Mouse (Mus musculus) spleen, adult 2 months (tissue): Measurements from ENCODE around the gene Fpgs. TPM values are rescaled to one million over a fixed set of nuclear protein-coding genes. Genes with fewer than 3 reads are reported as not detected.

Experiments used
- DNase-seq, 2 experiments: peaks; one replicate each; pipeline versions ENCODE4 v3.0.0 to v3.0.0-alpha.2; 2012 to 2021; ENCODE audit warnings: low spot score in 2 of 2, low read depth in 1 of 2
- H3K27ac ChIP-seq: fragments of 200-500 bp; 2 replicates; pipeline ENCODE4 v1.5.1; 2012; ENCODE audit warnings: low read length, inconsistent platforms; ENCODE audit not compliant: insufficient read depth
- H3K27me3 ChIP-seq: fragments of 200-500 bp; 2 replicates; pipeline ENCODE4 v1.6.1; 2012; ENCODE audit warnings: mild to moderate bottlenecking, moderate library complexity, low read length, inconsistent platforms; ENCODE audit not compliant: control insufficient read depth, insufficient read depth
- H3K36me3 ChIP-seq: fragments of 200-500 bp; 2 replicates; pipeline ENCODE4 v1.6.1; 2012; ENCODE audit warnings: mild to moderate bottlenecking, low read length, inconsistent platforms; ENCODE audit not compliant: control insufficient read depth, insufficient read depth
- H3K4me1 ChIP-seq: fragments of 200-500 bp; 2 replicates; pipeline ENCODE4 v1.6.1; 2011; ENCODE audit warnings: inconsistent platforms; ENCODE audit not compliant: control insufficient read depth, insufficient read depth, insufficient read length
- H3K4me3 ChIP-seq: fragments of 200-500 bp; 2 replicates; pipeline ENCODE4 v1.5.1; 2011; ENCODE audit warnings: mild to moderate bottlenecking, inconsistent platforms; ENCODE audit not compliant: insufficient read depth, insufficient read length; ENCODE audit errors: extremely low read depth
- CTCF ChIP-seq: fragments of 200-500 bp; IDR thresholded peaks from 2 replicates; pipeline ENCODE4 v1.5.1; 2011; ENCODE audit warnings: mild to moderate bottlenecking, inconsistent platforms; ENCODE audit not compliant: insufficient read depth, insufficient read length, insufficient replicate concordance; ENCODE audit errors: extremely low read depth
- POLR2A ChIP-seq: fragments of 200-500 bp; IDR thresholded peaks from 2 replicates; pipeline ENCODE4 v1.6.1; 2011; ENCODE audit warnings: low read depth, low read length, inconsistent platforms
- WGBS: fragments of 180-500 bp; shearing (Covaris S2); methylation state at CpG from one replicate; pipeline ENCODE4 v1.1.7; 2018; 5-methylcytosine and 5-hydroxymethylcytosine counted together
- polyA plus RNA-seq: library from polyadenylated mRNA; depleted of rRNA; stranded (reverse); fragments of >200 nt; gene quantifications from 2 replicates; pipeline ENCODE4 v1.2.3, GENCODE M21; 2012

The Fpgs gene
- polyA plus RNA-seq, 1 experiment = 34.5 TPM

GRCm38 (mm10) chr2:32727435-32727834, 23.5 kb upstream of the Fpgs start:
- TF ChIP-seq CTCF (no peak), POLR2A (no peak)
- H3K4me1 ChIP-seq = peaks cover 24% of the 10 kb centered on the region; the same call in 1 of the 2 replicates
- WGBS = 6% methylated on average over 16 of the region's 16 CpGs
- H3K27me3 ChIP-seq = no peaks in the 10 kb centered on the region
- H3K4me3 ChIP-seq = peak overlapping the region; percentile 37; the same call in 1 of the 2 replicates
- peaks cover 25% of the 10 kb centered on the region for H3K36me3 ChIP-seq
- H3K27ac ChIP-seq = peak overlapping the region; percentile 59
- DNase-seq = peak; percentile 71 to 72

- Histone ChIP-seq H3K27ac (peak overlapping the region; percentile 88), H3K4me3 (no peak overlapping the region), H3K36me3 (peaks cover 16% of the 10 kb centered on the region), H3K4me1 (peaks cover 27% of the 10 kb centered on the region; the same call in 1 of the 2 replicates), H3K27me3 (no peaks in the 10 kb centered on the region)
- peak in 1 of 2 experiments; percentile 32 for DNase-seq
- TF ChIP-seq CTCF (no peak), POLR2A (no peak)
- 70% methylated on average over 16 of the region's 16 CpGs for WGBS
Measured at GRCm38 (mm10) chr2:32724832-32725790, 21.2 kb upstream of the Fpgs start.

- H3K4me1 ChIP-seq = peaks cover 37% of the 10 kb centered on the region; the same call in 1 of the 2 replicates
- no peak for DNase-seq
- 80% methylated on average over 4 of the region's 4 CpGs for WGBS
- H3K4me3 ChIP-seq = no peak overlapping the region
- no peaks in the 10 kb centered on the region for H3K27me3 ChIP-seq
- peak overlapping the region; percentile 1; the same call in 1 of the 2 replicates for H3K27ac ChIP-seq
- TF ChIP-seq CTCF (no peak), POLR2A (no peak)
- H3K36me3 ChIP-seq = peaks cover 16% of the 10 kb centered on the region
Measured at GRCm38 (mm10) chr2:32724149-32724548, 20.2 kb upstream of the Fpgs start.

- Histone ChIP-seq H3K4me1 (peaks cover 32% of the 10 kb centered on the region; the same call in 1 of the 2 replicates), H3K27ac (peak overlapping the region; percentile 93), H3K36me3 (peaks cover 12% of the 10 kb centered on the region), H3K4me3 (peak overlapping the region; percentile 75), H3K27me3 (no peaks in the 10 kb centered on the region)
- DNase-seq = no peak
- WGBS = 14% methylated on average over 3 of the region's 3 CpGs
- TF ChIP-seq POLR2A = no peak
- no peak for TF ChIP-seq CTCF
Measured at GRCm38 (mm10) chr2:32722581-32722980, 18.6 kb upstream of the Fpgs start.

GRCm38 (mm10) chr2:32722046-32722445, 18.1 kb upstream of the Fpgs start:
- Histone ChIP-seq H3K4me3 (peak overlapping the region; percentile 75), H3K27me3 (no peaks in the 10 kb centered on the region), H3K36me3 (peaks cover 12% of the 10 kb centered on the region), H3K4me1 (peaks cover 31% of the 10 kb centered on the region; the same call in 1 of the 2 replicates), H3K27ac (peak overlapping the region; percentile 93)
- DNase-seq = no peak
- 8% methylated on average over 6 of the region's 6 CpGs for WGBS
- TF ChIP-seq POLR2A (no peak), CTCF (no peak)

- Histone ChIP-seq H3K27me3 (no peaks in the 10 kb centered on the region), H3K4me3 (peak within 1 kb of the TSS; percentile 75), H3K27ac (peak within 1 kb of the TSS; percentile 93), H3K36me3 (peaks cover 6% of the 10 kb centered on the region), H3K4me1 (peaks cover 29% of the 10 kb centered on the region; the same call in 1 of the 2 replicates)
- peak in 1 of 2 experiments; percentile 70 for DNase-seq
- WGBS = 3% methylated on average over 8 of the region's 8 CpGs
- TF ChIP-seq CTCF (no peak), POLR2A (peak; percentile 32; the same call in 1 of the 2 replicates)
Measured at GRCm38 (mm10) chr2:32720681-32721229, 16.8 kb upstream of the Fpgs start, which contains the start of gene Sh2d3c. Sh2d3c (plus strand) TSS chr2:32721055.

- H3K36me3 ChIP-seq = peaks cover 3% of the 10 kb centered on the region
- TF ChIP-seq CTCF (no peak), POLR2A (no peak)
- peaks cover 33% of the 10 kb centered on the region; the same call in 1 of the 2 replicates for H3K4me1 ChIP-seq
- H3K27ac ChIP-seq = peak overlapping the region; percentile 93
- no peak for DNase-seq
- no peaks in the 10 kb centered on the region for H3K27me3 ChIP-seq
- WGBS = 52% methylated on average over 3 of the region's 3 CpGs
- peak overlapping the region; percentile 5; the same call in 1 of the 2 replicates for H3K4me3 ChIP-seq
Measured at GRCm38 (mm10) chr2:32720053-32720452, 16.1 kb upstream of the Fpgs start.
